Mouse (Mus musculus) brain, embryonic 14.5 days (tissue): ENCODE measurements at regions not wholly inside any gene's neighbourhood (a gene's known extent, or its start where the extent isn't known, plus 50 kb on each side); places are given as distances from the start of the nearest gene placed in this dataset.

Experiments
- CTCF ChIP-seq: fragments of 200-500 bp; IDR thresholded peaks from 2 replicates; pipeline ENCODE4 v1.5.1; 2012; ENCODE audit warnings: inconsistent platforms, mild to moderate bottlenecking, moderate library complexity, borderline replicate concordance; ENCODE audit not compliant: insufficient read depth, insufficient read length; ENCODE audit errors: extremely low read depth
- POLR2A ChIP-seq: fragments of 200-500 bp; IDR thresholded peaks from 2 replicates; pipeline ENCODE4 v1.6.1; 2012; ENCODE audit warnings: mild to moderate bottlenecking, inconsistent platforms, borderline replicate concordance; ENCODE audit not compliant: poor library complexity, insufficient read depth, insufficient read length, severe bottlenecking; ENCODE audit errors: extremely low read depth

GRCm38 (mm10) chr7:74072632-74073031 is 59.1 kb upstream of the St8sia2 start:
- TF ChIP-seq CTCF (no peak), POLR2A (no peak)
